Mouse (Mus musculus) fibroblast of lung, adult 2 months (primary cell): ENCODE measurements around the gene Ccdc34.

Source experiments
- DNase-seq: peaks from one replicate; pipeline ENCODE4 v3.0.0-alpha.2; 2011; ENCODE audit warnings: low read depth

Ccdc34 gene

DNA sequence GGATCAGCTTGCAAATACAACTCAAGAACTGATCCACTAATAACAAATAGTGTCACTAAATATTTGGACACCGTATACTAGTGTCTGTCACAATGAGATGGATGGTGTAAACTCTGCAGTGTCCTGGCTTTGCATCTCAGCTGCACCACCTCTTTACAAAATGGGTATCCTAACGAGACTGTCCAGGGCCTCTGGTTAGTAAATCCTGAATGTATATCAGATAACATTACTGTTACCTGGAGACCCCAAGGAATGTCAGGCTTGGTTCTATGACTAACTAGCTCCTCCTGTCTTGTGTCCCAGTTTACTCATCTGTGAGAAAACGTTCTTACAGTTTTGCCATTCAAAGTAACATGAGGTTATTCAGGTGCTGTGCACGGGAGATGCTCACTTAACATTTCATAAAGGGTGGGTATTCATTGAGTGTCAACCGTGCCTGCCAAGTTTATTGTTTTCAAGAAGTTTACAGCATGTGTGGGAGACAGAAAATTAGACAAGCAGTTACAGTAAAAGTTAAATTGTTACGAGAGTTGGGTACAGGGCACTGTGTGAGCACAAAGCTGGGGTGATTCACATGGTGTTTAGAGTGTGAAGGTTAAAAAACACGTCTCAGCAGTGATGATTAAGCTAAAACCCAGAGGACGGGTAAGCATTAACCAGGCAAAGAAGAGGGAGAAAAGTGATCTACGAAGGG, 197.5 kb downstream of the Ccdc34 start:
- no peak for DNase-seq

DNA sequence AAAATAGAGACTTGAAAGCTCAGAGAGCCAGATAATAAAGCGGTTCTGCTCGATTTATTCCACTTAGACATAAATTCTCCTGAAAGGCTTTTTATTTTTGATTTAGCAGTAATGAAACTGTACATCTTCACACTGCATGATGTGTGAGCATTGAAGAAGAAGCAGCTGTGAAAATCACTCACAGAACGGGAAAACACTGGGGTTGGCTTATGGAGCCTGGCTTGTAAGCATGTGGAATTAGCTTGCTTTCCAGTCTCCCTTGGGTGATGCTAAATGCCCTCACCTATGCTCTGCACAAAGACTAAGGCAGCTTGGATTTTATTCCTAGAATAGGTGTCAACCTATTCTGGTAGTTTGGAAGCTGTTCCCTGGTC, 198.1 kb downstream of the Ccdc34 start:
- no peak for DNase-seq

DNA sequence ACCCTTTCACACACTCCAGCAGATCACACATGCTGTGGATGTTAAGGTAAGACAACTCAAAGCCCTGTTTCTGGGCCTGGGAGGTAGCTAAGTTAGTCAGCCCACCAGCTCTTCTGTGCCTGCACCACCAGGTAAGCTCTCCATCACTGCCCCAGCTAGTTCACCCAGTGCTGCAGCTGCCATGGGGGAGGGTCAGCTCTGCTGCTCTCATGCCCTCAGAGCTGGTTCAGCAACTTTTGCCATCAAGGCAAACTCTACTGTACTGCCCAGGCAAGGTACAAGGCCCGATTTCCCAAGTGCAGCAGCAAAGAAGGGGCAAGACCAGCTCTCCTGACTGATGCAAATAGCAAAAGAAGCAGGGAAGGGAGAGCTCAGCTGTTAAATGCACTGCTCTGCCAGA, 202.9 kb downstream of the Ccdc34 start:
- no peak for DNase-seq

DNA sequence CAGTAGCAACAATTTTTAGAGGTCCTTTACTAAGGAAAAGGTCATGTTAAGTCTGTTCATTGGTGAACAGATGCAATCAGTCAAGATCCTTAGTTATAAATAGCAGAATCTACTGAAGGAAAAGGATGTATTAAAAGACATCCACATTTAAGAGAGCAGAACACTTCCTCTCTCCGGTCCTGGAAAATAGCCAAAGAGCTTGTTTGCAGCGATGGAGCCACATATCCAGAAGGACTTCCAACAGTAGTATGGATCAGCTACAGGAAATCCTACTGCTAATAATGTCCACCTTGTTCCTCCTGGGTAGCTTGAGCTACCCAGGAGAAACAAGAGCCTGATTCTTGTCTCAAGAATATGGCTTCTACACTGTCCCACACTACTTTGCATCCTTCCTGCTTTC, 205.2 kb downstream of the Ccdc34 start:
- no peak for DNase-seq
